Mouse (Mus musculus): ENCODE data around the gene Trib2. TPM values are rescaled to one million over a fixed set of nuclear protein-coding genes. Genes with fewer than 3 reads are reported as not detected.

Trib2 gene
- 51.7 and 55.5 TPM in 2 replicates for polyA plus RNA-seq (2015; fragmentation: Nextera tagmentation; extraction: Ambion mirVana)

DNA sequence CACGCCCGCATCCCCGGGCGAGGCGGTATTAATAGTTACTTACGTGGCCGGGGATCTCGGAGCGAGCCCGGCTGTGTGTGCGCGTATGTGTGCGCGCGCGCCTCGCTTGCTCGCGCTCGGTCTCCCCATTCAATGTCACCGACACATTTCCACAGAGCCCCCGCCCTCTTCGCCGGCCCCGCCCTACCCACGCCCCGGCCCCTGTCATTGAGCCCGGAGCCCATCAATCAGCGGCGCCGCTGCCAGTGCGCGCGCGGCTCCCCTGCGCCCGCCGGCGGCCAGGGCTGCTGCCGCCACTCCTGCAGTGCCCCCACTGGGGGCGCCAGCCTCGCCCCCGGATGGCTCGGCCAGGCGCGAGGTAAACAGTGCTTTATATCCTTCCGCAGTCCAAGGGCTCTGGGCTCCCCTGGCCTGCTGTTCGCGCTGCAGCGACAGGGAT, at the start of gene Trib2:
Trib2 (minus strand) TSS at position 183 of the 439 bp plus-strand sequence.
- peak within 1 kb of the TSS; percentile 88 for H3K9ac ChIP-seq
- H3K27me3 ChIP-seq, result no peaks in the 10 kb centered on the region
- H3K9me3 ChIP-seq, result no peaks in the 10 kb centered on the region
- H3K36me3 ChIP-seq, result no peaks in the 10 kb centered on the region
- H3K27ac ChIP-seq, result peak within 1 kb of the TSS; percentile 94
- WGBS, result under 1% methylated on average over 50 of the region's 50 CpGs
- peaks cover 13% of the 10 kb centered on the region for H3K4me1 ChIP-seq
- peak; percentile 92 for ATAC-seq (ENCODE audit: insufficient number of reproducible peaks, low FRiP score, low TSS enrichment, low read depth)
- peak within 1 kb of the TSS; percentile 69 for H3K4me3 ChIP-seq
- peak within 1 kb of the TSS; percentile 76 for H3K4me2 ChIP-seq

DNA sequence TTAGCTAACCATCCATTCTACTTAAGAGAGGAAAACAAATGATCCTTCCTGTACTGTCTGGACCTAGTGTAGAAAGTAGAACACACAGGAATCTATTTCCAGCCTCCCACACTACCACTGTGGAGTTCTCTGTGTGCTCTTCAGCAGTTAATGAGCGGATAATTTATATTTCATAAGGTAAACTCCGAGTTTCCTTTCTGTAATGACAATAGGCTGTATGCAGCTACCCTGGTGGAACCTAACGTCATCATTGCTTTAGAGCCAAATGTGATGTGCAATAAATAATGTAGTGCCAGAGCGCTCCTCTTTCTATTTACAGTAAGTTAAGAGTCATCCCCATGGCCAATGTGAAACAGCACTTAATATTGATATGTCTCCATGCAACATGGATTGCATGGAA, 41.3 kb upstream of the Trib2 start:
- Histone ChIP-seq H3K9me3 (no peaks in the 10 kb centered on the region), H3K36me3 (no peaks in the 10 kb centered on the region), H3K4me2 (no peak overlapping the region), H3K27me3 (no peaks in the 10 kb centered on the region), H3K4me3 (no peak overlapping the region), H3K27ac (no peak overlapping the region), H3K9ac (no peak overlapping the region), H3K4me1 (peaks cover 3% of the 10 kb centered on the region; the same call in 1 of the 2 replicates)
- ATAC-seq (ENCODE audit: insufficient number of reproducible peaks, low FRiP score, low TSS enrichment, low read depth), result no peak
- WGBS, result 85% methylated on average over 4 of the region's 4 CpGs

DNA sequence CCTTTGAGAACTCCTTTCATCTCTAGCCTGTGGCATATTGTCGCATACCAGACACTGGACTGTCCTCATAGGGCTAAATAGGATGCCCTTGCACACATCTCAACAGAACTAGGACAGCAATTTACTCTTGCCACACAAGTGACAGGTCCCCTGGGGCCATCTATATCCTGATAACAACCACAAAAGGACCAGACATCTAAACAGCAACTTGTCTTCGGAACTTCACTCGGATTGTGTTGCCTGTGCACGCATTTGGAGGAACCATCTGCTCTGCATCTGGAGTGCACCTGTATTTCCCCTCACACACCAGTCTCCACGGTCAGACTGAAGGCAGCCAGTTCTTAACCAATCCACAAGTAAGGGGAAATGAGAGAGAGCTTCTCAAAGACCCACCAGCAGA, 39.2 kb upstream of the Trib2 start:
- Histone ChIP-seq H3K9ac (no peak overlapping the region), H3K9me3 (no peaks in the 10 kb centered on the region), H3K4me3 (no peak overlapping the region), H3K27ac (no peak overlapping the region), H3K4me2 (no peak overlapping the region), H3K4me1 (peaks cover 9% of the 10 kb centered on the region; the same call in 1 of the 2 replicates), H3K27me3 (no peaks in the 10 kb centered on the region), H3K36me3 (no peaks in the 10 kb centered on the region)
- WGBS, result 63% methylated on average over 5 of the region's 5 CpGs
- no peak for ATAC-seq (ENCODE audit: insufficient number of reproducible peaks, low FRiP score, low TSS enrichment, low read depth)

DNA sequence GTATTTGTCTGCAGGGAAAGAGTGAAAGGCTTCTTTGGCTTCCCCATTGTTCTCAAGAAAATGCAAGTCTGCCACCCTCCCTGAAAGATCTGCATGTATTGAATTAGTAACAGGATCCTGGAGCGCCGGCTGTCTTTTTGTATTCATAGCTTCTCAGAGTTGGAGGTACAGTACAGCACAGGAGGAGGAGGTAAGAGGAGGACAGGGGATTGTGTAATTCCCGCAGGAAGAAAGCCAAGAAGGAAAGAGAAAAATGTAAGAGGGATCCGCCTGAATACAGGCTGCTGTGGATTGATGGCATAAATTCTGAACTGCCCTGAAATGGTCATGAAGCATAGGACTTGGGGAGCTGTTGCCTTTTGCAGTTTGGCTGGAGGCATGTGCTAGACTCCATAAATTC, 36.1 kb upstream of the Trib2 start:
- Histone ChIP-seq H3K9me3 (no peaks in the 10 kb centered on the region), H3K36me3 (no peaks in the 10 kb centered on the region), H3K4me3 (no peak overlapping the region), H3K27me3 (no peaks in the 10 kb centered on the region), H3K9ac (no peak overlapping the region), H3K4me1 (peaks cover 21% of the 10 kb centered on the region), H3K4me2 (no peak overlapping the region), H3K27ac (no peak overlapping the region)
- WGBS, result 47% methylated on average over 4 of the region's 4 CpGs
- no peak for ATAC-seq (ENCODE audit: insufficient number of reproducible peaks, low FRiP score, low TSS enrichment, low read depth)

DNA sequence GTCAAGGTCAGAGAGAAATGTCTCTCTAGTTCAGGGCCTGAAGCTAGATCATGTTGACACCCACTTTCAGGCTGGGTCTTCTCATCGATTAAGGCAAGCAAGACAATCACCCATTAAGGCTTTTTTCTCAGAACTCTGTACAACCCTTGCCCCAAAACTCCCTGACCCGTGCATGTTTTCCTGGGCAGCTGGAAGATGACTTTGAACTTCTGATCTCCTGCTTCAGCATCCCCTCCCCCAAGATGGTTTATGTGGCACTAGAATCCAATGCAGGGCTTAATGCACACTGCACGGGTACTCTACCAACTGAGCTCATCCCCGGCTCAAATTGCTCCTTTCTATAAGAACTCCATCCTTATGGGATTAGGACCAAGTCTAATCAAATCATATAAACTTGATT, 35.3 kb upstream of the Trib2 start:
- peaks cover 21% of the 10 kb centered on the region for H3K4me1 ChIP-seq
- no peak overlapping the region for H3K9ac ChIP-seq
- ATAC-seq (ENCODE audit: insufficient number of reproducible peaks, low FRiP score, low TSS enrichment, low read depth), result no peak
- H3K4me2 ChIP-seq, result no peak overlapping the region
- H3K9me3 ChIP-seq, result no peaks in the 10 kb centered on the region
- no peak overlapping the region for H3K27ac ChIP-seq
- WGBS, result 83% methylated on average over 4 of the region's 4 CpGs
- no peaks in the 10 kb centered on the region for H3K27me3 ChIP-seq
- H3K36me3 ChIP-seq, result no peaks in the 10 kb centered on the region
- H3K4me3 ChIP-seq, result no peak overlapping the region

DNA sequence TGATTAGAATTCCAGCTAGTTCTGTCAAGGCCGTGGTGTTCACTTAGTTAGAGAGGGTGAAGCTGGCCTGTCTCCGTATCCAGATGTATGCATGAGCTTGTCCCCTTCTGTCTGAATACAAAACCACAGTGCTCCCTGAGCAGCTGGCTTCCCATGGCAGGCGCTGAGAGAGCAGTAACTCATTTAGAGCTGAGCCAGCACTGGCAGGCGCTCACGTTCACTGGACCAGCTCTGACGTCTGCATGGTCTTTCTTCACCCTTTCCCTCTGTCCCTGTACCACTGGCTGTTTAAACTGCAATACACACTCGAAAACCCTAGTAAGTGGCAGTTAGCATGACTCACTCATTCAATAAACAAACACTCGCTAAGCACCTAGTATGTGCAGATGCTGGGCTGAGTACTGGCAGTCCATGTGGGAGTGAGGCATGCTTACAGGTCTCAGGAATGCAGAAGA, 33.7 kb upstream of the Trib2 start:
- peak overlapping the region; percentile 69 for H3K27ac ChIP-seq
- no peaks in the 10 kb centered on the region for H3K9me3 ChIP-seq
- no peaks in the 10 kb centered on the region for H3K36me3 ChIP-seq
- no peak overlapping the region for H3K4me3 ChIP-seq
- ATAC-seq (ENCODE audit: insufficient number of reproducible peaks, low FRiP score, low TSS enrichment, low read depth), result 0 out of 2 replicates have a peak, but pooled peaks have one; percentile 17
- no peak overlapping the region for H3K4me2 ChIP-seq
- 57% methylated on average over 8 of the region's 8 CpGs for WGBS
- H3K9ac ChIP-seq, result no peak overlapping the region
- peaks cover 21% of the 10 kb centered on the region for H3K4me1 ChIP-seq
- H3K27me3 ChIP-seq, result no peaks in the 10 kb centered on the region

DNA sequence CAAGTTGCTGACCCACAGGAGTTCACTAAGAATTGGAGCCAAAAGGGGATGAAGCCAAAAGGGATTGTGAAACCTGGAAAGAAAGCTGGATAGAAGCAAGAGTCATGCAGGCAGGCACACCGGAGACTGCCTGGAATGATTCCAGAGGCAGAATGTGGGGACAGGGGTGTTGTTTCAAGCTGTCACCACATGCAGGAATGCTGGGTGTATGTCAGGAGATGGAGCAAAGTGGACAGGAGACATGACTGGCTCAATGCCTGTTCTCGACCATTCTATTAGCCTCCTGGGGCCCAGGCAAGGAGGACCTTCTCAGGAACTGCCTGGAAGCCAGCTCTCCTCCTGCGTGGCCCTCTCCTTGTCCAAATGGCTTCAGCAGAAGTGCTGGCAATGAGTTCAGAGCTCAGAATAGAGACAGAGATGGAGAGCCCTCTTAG, 33.2 kb upstream of the Trib2 start:
- no peak overlapping the region for H3K4me3 ChIP-seq
- H3K9me3 ChIP-seq, result no peaks in the 10 kb centered on the region
- H3K36me3 ChIP-seq, result no peaks in the 10 kb centered on the region
- peaks cover 21% of the 10 kb centered on the region for H3K4me1 ChIP-seq
- WGBS, result 32% methylated on average over 3 of the region's 3 CpGs
- ATAC-seq (ENCODE audit: insufficient number of reproducible peaks, low FRiP score, low TSS enrichment, low read depth), result 0 out of 2 replicates have a peak, but pooled peaks have one; percentile 63
- H3K4me2 ChIP-seq, result no peak overlapping the region; the same call in 1 of the 2 replicates
- H3K9ac ChIP-seq, result no peak overlapping the region
- peak overlapping the region; percentile 69 for H3K27ac ChIP-seq
- H3K27me3 ChIP-seq, result no peaks in the 10 kb centered on the region

DNA sequence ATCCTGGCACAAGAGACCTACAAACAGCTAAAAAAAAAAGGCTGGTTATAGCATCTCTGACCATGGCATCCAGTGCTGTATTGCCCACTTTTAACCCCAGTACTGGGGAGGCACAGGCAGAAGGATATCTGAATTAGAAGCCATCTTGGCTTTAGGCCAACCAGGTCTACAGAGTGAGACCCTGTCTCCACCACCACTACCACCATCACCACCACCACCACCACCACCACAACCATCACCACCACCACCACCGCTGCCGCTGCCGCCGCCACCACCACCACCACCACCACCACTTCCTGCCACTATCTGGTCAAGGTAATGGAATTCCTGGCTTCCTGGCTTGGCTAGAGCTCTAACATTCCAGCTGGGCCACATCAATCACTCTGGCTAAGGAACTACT, 31.7 kb upstream of the Trib2 start:
- H3K4me2 ChIP-seq, result no peak overlapping the region
- H3K9me3 ChIP-seq, result no peaks in the 10 kb centered on the region
- H3K27me3 ChIP-seq, result no peaks in the 10 kb centered on the region
- H3K36me3 ChIP-seq, result no peaks in the 10 kb centered on the region
- H3K4me3 ChIP-seq, result no peak overlapping the region
- 92% methylated on average over 2 of the region's 4 CpGs for WGBS
- no peak for ATAC-seq (ENCODE audit: insufficient number of reproducible peaks, low FRiP score, low TSS enrichment, low read depth)
- no peak overlapping the region for H3K9ac ChIP-seq
- peak overlapping the region; percentile 51; the same call in 1 of the 2 replicates for H3K27ac ChIP-seq
- H3K4me1 ChIP-seq, result peaks cover 21% of the 10 kb centered on the region

DNA sequence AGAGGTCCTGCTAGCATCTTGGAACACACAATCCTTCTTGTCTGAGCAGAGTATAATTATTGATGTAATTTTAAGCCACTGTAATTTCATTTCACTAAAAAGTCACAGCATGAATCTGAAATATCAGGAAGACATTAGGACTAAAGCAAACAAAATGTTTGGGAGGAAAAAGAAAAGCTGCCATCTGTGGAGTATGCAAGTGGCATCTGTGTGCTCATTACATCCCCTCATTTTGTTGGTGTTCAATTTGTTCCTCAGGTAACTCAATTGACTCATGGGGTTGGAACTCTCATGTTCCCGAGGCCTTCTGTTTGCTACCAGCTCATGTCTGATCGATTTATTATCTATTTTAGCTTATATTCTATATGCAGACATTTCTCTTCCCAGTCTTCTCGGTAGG, 28.0 kb upstream of the Trib2 start:
- Histone ChIP-seq H3K9ac (no peak overlapping the region), H3K4me1 (peaks cover 2% of the 10 kb centered on the region), H3K4me2 (no peak overlapping the region), H3K4me3 (no peak overlapping the region), H3K36me3 (no peaks in the 10 kb centered on the region), H3K9me3 (no peaks in the 10 kb centered on the region), H3K27me3 (no peaks in the 10 kb centered on the region), H3K27ac (no peak overlapping the region)
- ATAC-seq (ENCODE audit: insufficient number of reproducible peaks, low FRiP score, low TSS enrichment, low read depth), result no peak
- WGBS, result 69% methylated on average over 3 of the region's 3 CpGs

DNA sequence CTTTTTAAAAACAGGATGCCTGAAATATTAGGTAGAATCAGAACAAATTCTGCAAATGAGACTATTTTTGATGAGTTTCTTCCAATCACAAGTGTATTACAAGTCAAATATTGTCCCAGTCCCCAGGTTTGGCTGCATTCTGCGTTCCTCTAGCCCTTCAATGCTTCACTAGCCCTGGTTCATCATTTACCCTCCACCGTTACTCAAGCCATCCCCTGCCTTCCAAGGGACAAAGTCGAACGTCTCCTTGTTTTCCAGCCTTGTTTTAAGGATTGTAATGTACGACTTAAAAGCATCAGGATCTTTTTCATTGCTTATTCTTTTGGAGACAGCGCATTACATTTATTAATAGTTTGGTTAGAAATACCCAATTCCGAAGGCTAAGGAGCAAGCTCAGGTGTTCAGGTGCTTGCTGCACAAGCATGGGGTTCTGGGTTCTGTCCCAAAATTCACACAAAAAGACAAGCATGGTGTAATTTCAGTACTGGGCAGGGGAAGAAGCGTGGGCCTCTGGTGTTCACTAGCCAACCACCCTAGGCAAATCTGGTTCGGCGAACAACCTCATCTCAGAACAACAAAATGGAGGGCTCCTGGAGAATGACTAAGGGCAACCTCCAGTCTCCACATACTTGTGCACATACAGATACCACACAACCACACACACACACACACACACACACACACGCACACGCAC, 24.3 kb upstream of the Trib2 start:
- H3K27me3 ChIP-seq, result no peaks in the 10 kb centered on the region
- H3K27ac ChIP-seq, result no peak overlapping the region
- H3K4me3 ChIP-seq, result no peak overlapping the region
- H3K9ac ChIP-seq, result no peak overlapping the region
- no peaks in the 10 kb centered on the region for H3K36me3 ChIP-seq
- H3K9me3 ChIP-seq, result no peaks in the 10 kb centered on the region
- ATAC-seq (ENCODE audit: insufficient number of reproducible peaks, low FRiP score, low TSS enrichment, low read depth), result no peak
- no peaks in the 10 kb centered on the region for H3K4me1 ChIP-seq
- no peak overlapping the region for H3K4me2 ChIP-seq
- WGBS, result 90% methylated on average over 12 of the region's 12 CpGs

DNA sequence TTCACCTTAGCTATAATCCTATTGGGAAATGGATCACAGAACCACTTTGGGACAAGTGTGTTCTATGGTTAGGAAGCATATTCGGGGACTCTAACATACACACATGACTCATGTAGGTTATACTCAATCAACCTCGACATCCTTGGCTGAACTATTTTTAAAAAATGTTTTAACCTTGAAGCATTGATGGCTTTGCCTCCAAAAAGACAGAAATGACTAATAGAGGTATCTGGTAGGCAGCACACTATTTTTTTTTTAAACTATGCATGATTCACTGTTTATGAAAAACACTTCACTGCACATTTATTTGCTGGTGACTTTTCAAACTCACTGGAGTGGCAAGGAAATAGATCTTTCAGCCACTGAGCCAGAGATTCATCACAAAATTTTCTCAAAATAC, 21.5 kb upstream of the Trib2 start:
- 93% methylated on average over 2 of the region's 2 CpGs for WGBS
- H3K27me3 ChIP-seq, result no peaks in the 10 kb centered on the region
- no peaks in the 10 kb centered on the region for H3K9me3 ChIP-seq
- no peaks in the 10 kb centered on the region for H3K4me1 ChIP-seq
- H3K9ac ChIP-seq, result no peak overlapping the region
- no peak overlapping the region for H3K27ac ChIP-seq
- no peak for ATAC-seq (ENCODE audit: insufficient number of reproducible peaks, low FRiP score, low TSS enrichment, low read depth)
- no peak overlapping the region for H3K4me2 ChIP-seq
- H3K36me3 ChIP-seq, result no peaks in the 10 kb centered on the region
- no peak overlapping the region for H3K4me3 ChIP-seq

DNA sequence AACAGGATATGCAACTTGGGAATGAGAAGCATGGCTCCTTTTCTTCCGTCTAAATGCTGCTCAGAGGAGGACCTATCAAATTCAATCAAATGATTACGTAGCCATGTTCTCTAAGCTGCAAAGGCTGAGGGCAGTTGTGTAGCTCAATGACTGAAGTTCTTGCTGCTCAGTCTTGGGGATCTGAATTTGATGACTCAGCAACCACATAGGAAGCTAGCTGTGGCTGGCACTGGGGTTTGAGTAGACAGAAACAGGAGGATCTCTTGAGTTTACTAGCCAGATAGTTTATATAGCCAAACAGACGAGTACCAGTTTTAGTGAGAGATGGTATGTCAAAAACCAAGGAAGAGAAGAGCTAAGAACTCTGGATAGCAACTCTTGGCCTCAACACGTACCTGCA, 20.8 kb upstream of the Trib2 start:
- Histone ChIP-seq H3K4me1 (no peaks in the 10 kb centered on the region), H3K4me3 (no peak overlapping the region), H3K36me3 (no peaks in the 10 kb centered on the region), H3K9ac (no peak overlapping the region), H3K27ac (no peak overlapping the region), H3K4me2 (no peak overlapping the region), H3K9me3 (no peaks in the 10 kb centered on the region), H3K27me3 (no peaks in the 10 kb centered on the region)
- no peak for ATAC-seq (ENCODE audit: insufficient number of reproducible peaks, low FRiP score, low TSS enrichment, low read depth)
- 85% methylated on average over 4 of the region's 4 CpGs for WGBS

Data from limb, embryonic 15.5 days (tissue).